Mouse (Mus musculus): ENCODE measurements around the gene 4930583I09Rik. TPM values are rescaled to one million over a fixed set of nuclear protein-coding genes. Genes with fewer than 3 reads are reported as not detected.

Gene 4930583I09Rik
- total RNA-seq, 2 experiments from 2014 or later, result not detected

GRCm38 (mm10) chr17:64802168-64802955 is 33.5 kb downstream of the 4930583I09Rik start:
- DNase-seq (ENCODE audit: low spot score in 2 of 2), result no peak

- no peak for DNase-seq (ENCODE audit: low spot score in 2 of 2)
These were observed 43.2 kb downstream of the 4930583I09Rik start for GRCm38 (mm10) chr17:64792623-64793022.

GRCm38 (mm10) chr17:64792076-64792475 is 43.8 kb downstream of the 4930583I09Rik start:
- DNase-seq (ENCODE audit: low spot score in 2 of 2), result no peak

GRCm38 (mm10) chr17:64789175-64789574 is 46.7 kb downstream of the 4930583I09Rik start:
- DNase-seq (ENCODE audit: low spot score in 2 of 2), result no peak

- no peak for DNase-seq (ENCODE audit: low spot score in 2 of 2)
These were observed 47.6 kb downstream of the 4930583I09Rik start for GRCm38 (mm10) chr17:64788301-64788700.

GRCm38 (mm10) chr17:64785961-64786360 is 49.9 kb downstream of the 4930583I09Rik start:
- DNase-seq (ENCODE audit: low spot score in 2 of 2), result no peak

Other genes with a start within 250 kb of the 4930583I09Rik start
- gene Man2a1, start 235.3 kb downstream of the 4930583I09Rik start, total RNA-seq (2021), result 10 to 100 TPM; 63.6 TPM